Mouse (Mus musculus): ENCODE results near the gene Map3k5. TPM values are rescaled to one million over a fixed set of nuclear protein-coding genes. Genes with fewer than 3 reads are reported as not detected.

The Map3k5 gene
- polyA plus RNA-seq, 1 experiment = 4.0 TPM

GRCm38 (mm10) chr10:20125226-20125625 lies 191.0 kb downstream of the Map3k5 start:
- peak in 1 of 2 experiments; percentile 36 for DNase-seq (ENCODE audit: low read depth in 1 of 2, low spot score in 2 of 2)
- Histone ChIP-seq H3K36me3 (ENCODE audit: control insufficient read depth, insufficient read depth, low read length) (peaks cover 9% of the 10 kb centered on the region), H3K4me1 (ENCODE audit: control insufficient read depth, insufficient read depth, insufficient read length) (no peaks in the 10 kb centered on the region), H3K27me3 (ENCODE audit: control insufficient read depth, insufficient read depth, low read length) (no peaks in the 10 kb centered on the region), H3K4me3 (ENCODE audit: extremely low read depth, insufficient read depth, insufficient read length) (no peak overlapping the region), H3K27ac (ENCODE audit: insufficient read depth, low read length) (no peak overlapping the region)
- 48% methylated on average over 4 of the region's 4 CpGs for WGBS
- TF ChIP-seq CTCF (IDR thresholded peaks at IDR 0.05; ENCODE audit: extremely low read depth, insufficient read depth, insufficient read length, insufficient replicate concordance) (peak; percentile 46; the same call in 1 of the 2 replicates), POLR2A (IDR thresholded peaks at IDR 0.05; ENCODE audit: low read depth, low read length) (no peak)

- TF ChIP-seq CTCF (IDR thresholded peaks at IDR 0.05; ENCODE audit: extremely low read depth, insufficient read depth, insufficient read length, insufficient replicate concordance) = no peak
- TF ChIP-seq POLR2A (IDR thresholded peaks at IDR 0.05; ENCODE audit: low read depth, low read length) = no peak
- no peak overlapping the region for H3K4me3 ChIP-seq (ENCODE audit: extremely low read depth, insufficient read depth, insufficient read length)
- 48% methylated on average over 12 of the region's 12 CpGs for WGBS
- no peaks in the 10 kb centered on the region for H3K4me1 ChIP-seq (ENCODE audit: control insufficient read depth, insufficient read depth, insufficient read length)
- no peaks in the 10 kb centered on the region for H3K27me3 ChIP-seq (ENCODE audit: control insufficient read depth, insufficient read depth, low read length)
- H3K36me3 ChIP-seq (ENCODE audit: control insufficient read depth, insufficient read depth, low read length) = peaks cover 25% of the 10 kb centered on the region
- no peak overlapping the region for H3K27ac ChIP-seq (ENCODE audit: insufficient read depth, low read length)
- DNase-seq (ENCODE audit: low read depth in 1 of 2, low spot score in 2 of 2) = no peak
These were observed 198.8 kb downstream of the Map3k5 start for GRCm38 (mm10) chr10:20132933-20133652.

GRCm38 (mm10) chr10:20135350-20136058 lies 201.2 kb downstream of the Map3k5 start:
- no peak overlapping the region for H3K4me3 ChIP-seq (ENCODE audit: extremely low read depth, insufficient read depth, insufficient read length)
- no peak for DNase-seq (ENCODE audit: low read depth in 1 of 2, low spot score in 2 of 2)
- no peaks in the 10 kb centered on the region for H3K4me1 ChIP-seq (ENCODE audit: control insufficient read depth, insufficient read depth, insufficient read length)
- TF ChIP-seq CTCF (IDR thresholded peaks at IDR 0.05; ENCODE audit: extremely low read depth, insufficient read depth, insufficient read length, insufficient replicate concordance) = no peak
- no peak for TF ChIP-seq POLR2A (IDR thresholded peaks at IDR 0.05; ENCODE audit: low read depth, low read length)
- 44% methylated on average over 15 of the region's 15 CpGs for WGBS
- no peaks in the 10 kb centered on the region for H3K27me3 ChIP-seq (ENCODE audit: control insufficient read depth, insufficient read depth, low read length)
- H3K36me3 ChIP-seq (ENCODE audit: control insufficient read depth, insufficient read depth, low read length) = peaks cover 24% of the 10 kb centered on the region
- no peak overlapping the region for H3K27ac ChIP-seq (ENCODE audit: insufficient read depth, low read length)

- TF ChIP-seq CTCF (IDR thresholded peaks at IDR 0.05; ENCODE audit: extremely low read depth, insufficient read depth, insufficient read length, insufficient replicate concordance) (no peak), POLR2A (IDR thresholded peaks at IDR 0.05; ENCODE audit: low read depth, low read length) (no peak)
- Histone ChIP-seq H3K27ac (ENCODE audit: insufficient read depth, low read length) (no peak overlapping the region), H3K4me1 (ENCODE audit: control insufficient read depth, insufficient read depth, insufficient read length) (no peaks in the 10 kb centered on the region), H3K4me3 (ENCODE audit: extremely low read depth, insufficient read depth, insufficient read length) (no peak overlapping the region), H3K36me3 (ENCODE audit: control insufficient read depth, insufficient read depth, low read length) (peaks cover 29% of the 10 kb centered on the region), H3K27me3 (ENCODE audit: control insufficient read depth, insufficient read depth, low read length) (no peaks in the 10 kb centered on the region)
- no peak for DNase-seq (ENCODE audit: low read depth in 1 of 2, low spot score in 2 of 2)
- WGBS = 83% methylated on average over 1 of the region's 1 CpGs
These were observed 202.2 kb downstream of the Map3k5 start for GRCm38 (mm10) chr10:20136505-20136904.

- H3K27me3 ChIP-seq (ENCODE audit: control insufficient read depth, insufficient read depth, low read length) = no peaks in the 10 kb centered on the region
- WGBS = 89% methylated on average over 17 of the region's 17 CpGs
- H3K27ac ChIP-seq (ENCODE audit: insufficient read depth, low read length) = no peak overlapping the region
- peaks cover 19% of the 10 kb centered on the region for H3K36me3 ChIP-seq (ENCODE audit: control insufficient read depth, insufficient read depth, low read length)
- no peak for DNase-seq (ENCODE audit: low read depth in 1 of 2, low spot score in 2 of 2)
- TF ChIP-seq CTCF (IDR thresholded peaks at IDR 0.05; ENCODE audit: extremely low read depth, insufficient read depth, insufficient read length, insufficient replicate concordance) = no peak
- TF ChIP-seq POLR2A (IDR thresholded peaks at IDR 0.05; ENCODE audit: low read depth, low read length) = no peak
- H3K4me3 ChIP-seq (ENCODE audit: extremely low read depth, insufficient read depth, insufficient read length) = no peak overlapping the region
- H3K4me1 ChIP-seq (ENCODE audit: control insufficient read depth, insufficient read depth, insufficient read length) = no peaks in the 10 kb centered on the region
These were observed 207.1 kb downstream of the Map3k5 start for GRCm38 (mm10) chr10:20141376-20141775.

- Histone ChIP-seq H3K4me3 (ENCODE audit: extremely low read depth, insufficient read depth, insufficient read length) (peak within 1 kb of the TSS; percentile 48), H3K36me3 (ENCODE audit: control insufficient read depth, insufficient read depth, low read length) (peaks cover 1% of the 10 kb centered on the region; the same call in 1 of the 2 replicates), H3K4me1 (ENCODE audit: control insufficient read depth, insufficient read depth, insufficient read length) (no peaks in the 10 kb centered on the region; the same call in none of the 2 replicates), H3K27ac (ENCODE audit: insufficient read depth, low read length) (no peak within 1 kb of the TSS), H3K27me3 (ENCODE audit: control insufficient read depth, insufficient read depth, low read length) (peaks cover 19% of the 10 kb centered on the region)
- TF ChIP-seq CTCF (IDR thresholded peaks at IDR 0.05; ENCODE audit: extremely low read depth, insufficient read depth, insufficient read length, insufficient replicate concordance) (no peak), POLR2A (IDR thresholded peaks at IDR 0.05; ENCODE audit: low read depth, low read length) (no peak)
- no peak for DNase-seq (ENCODE audit: low read depth in 1 of 2, low spot score in 2 of 2)
- 7% methylated on average over 51 of the region's 51 CpGs for WGBS
These were observed 214.0 kb downstream of the Map3k5 start, which contains the start of gene Map7 for GRCm38 (mm10) chr10:20148130-20148772. Gene Map7, plus strand, starts transcription at chr10:20148471.

Data from spleen, adult 2 months (tissue).